Mouse (Mus musculus): ENCODE results near the gene Furin. TPM values are rescaled to one million over a fixed set of nuclear protein-coding genes. Genes with fewer than 3 reads are reported as not detected.
"Not testable (repeated sequence)": the region's sequence is repeated elsewhere in the genome, so short reads cannot be mapped to it uniquely, and the experiment has no call there.

The Furin gene
- polyA plus RNA-seq, 1 experiment from 2014 or later, result 8.7 TPM

DNA sequence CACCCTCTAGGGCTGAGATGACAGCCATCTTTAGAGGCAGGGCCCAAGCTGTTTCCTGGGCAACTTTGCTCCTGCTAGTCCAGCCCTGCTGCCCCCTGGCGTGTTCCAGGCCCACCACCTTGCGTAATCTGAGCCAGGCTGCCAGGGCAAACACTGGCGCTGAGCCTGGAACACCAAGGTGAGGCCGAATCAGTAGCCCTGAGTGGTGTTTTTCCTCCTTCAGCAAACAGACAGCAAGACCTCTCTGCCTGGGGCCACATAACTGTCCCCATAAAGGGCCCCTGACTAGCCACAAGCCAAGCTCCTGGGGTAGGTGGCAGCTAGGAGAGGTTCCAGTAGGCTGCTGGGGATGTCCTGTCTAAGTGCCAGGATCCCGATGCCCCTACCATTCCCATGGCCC is 5.1 kb downstream of the Furin start:
- WGBS, result 54% methylated on average over 5 of the region's 5 CpGs
- no peak overlapping the region for H3K4me3 ChIP-seq (replicated peaks; ENCODE audit: low read length)

GRCm38 (mm10) chr7:80398654-80399444 is 6.4 kb downstream of the Furin start:
- H3K4me1 ChIP-seq (ENCODE audit: control insufficient read depth, insufficient read depth, low read length), result peaks cover 29% of the 10 kb centered on the region
- ATAC-seq (ENCODE audit: insufficient read depth, low FRiP score), result no peak
- peak overlapping the region; percentile 21; the same call in 1 of the 2 replicates for H3K9ac ChIP-seq (ENCODE audit: low read length)
- no peak overlapping the region for H3K4me3 ChIP-seq (replicated peaks; ENCODE audit: low read length)
- no peak overlapping the region for H3K27ac ChIP-seq (ENCODE audit: low read length)
- H3K9me3 ChIP-seq (replicated peaks; ENCODE audit: control insufficient read depth, low read length), result no peaks in the 10 kb centered on the region
- peaks cover 16% of the 10 kb centered on the region; the same call in 1 of the 2 replicates for H3K36me3 ChIP-seq (ENCODE audit: control insufficient read depth, insufficient read depth, low read length)
- WGBS, result 76% methylated on average over 9 of the region's 9 CpGs
- H3K4me2 ChIP-seq (ENCODE audit: low read depth, low read length), result no peak overlapping the region
- no peaks in the 10 kb centered on the region for H3K27me3 ChIP-seq (ENCODE audit: control insufficient read depth, insufficient read depth, low read length)

More for the DNA sequence above, 5.1 kb downstream of the Furin start:
- no peaks in the 10 kb centered on the region for H3K9me3 ChIP-seq (replicated peaks; ENCODE audit: control insufficient read depth, low read length)
- 0 out of 2 replicates have a peak, but pooled peaks cover 5% of the 10 kb centered on the region for H3K27me3 ChIP-seq (ENCODE audit: control insufficient read depth, insufficient read depth, low read length)
- no peak for ATAC-seq (ENCODE audit: insufficient read depth, low FRiP score)
- no peak overlapping the region for H3K9ac ChIP-seq (ENCODE audit: low read length)
- H3K36me3 ChIP-seq (ENCODE audit: control insufficient read depth, insufficient read depth, low read length), result peaks cover 11% of the 10 kb centered on the region; the same call in 1 of the 2 replicates
- peaks cover 33% of the 10 kb centered on the region for H3K4me1 ChIP-seq (ENCODE audit: control insufficient read depth, insufficient read depth, low read length)
- no peak overlapping the region; the same call in 1 of the 2 replicates for H3K27ac ChIP-seq (ENCODE audit: low read length)
- H3K4me2 ChIP-seq (ENCODE audit: low read depth, low read length), result peak overlapping the region; percentile 26; the same call in 1 of the 2 replicates

GRCm38 (mm10) chr7:80397986-80398385 is 7.2 kb downstream of the Furin start:
- WGBS, result 89% methylated on average over 9 of the region's 9 CpGs
- Histone ChIP-seq H3K4me2 (ENCODE audit: low read depth, low read length) (no peak overlapping the region), H3K27me3 (ENCODE audit: control insufficient read depth, insufficient read depth, low read length) (no peaks in the 10 kb centered on the region), H3K9ac (ENCODE audit: low read length) (no peak overlapping the region), H3K4me1 (ENCODE audit: control insufficient read depth, insufficient read depth, low read length) (peaks cover 20% of the 10 kb centered on the region), H3K36me3 (ENCODE audit: control insufficient read depth, insufficient read depth, low read length) (peaks cover 16% of the 10 kb centered on the region; the same call in 1 of the 2 replicates), H3K9me3 (replicated peaks; ENCODE audit: control insufficient read depth, low read length) (no peaks in the 10 kb centered on the region), H3K4me3 (replicated peaks; ENCODE audit: low read length) (no peak overlapping the region), H3K27ac (ENCODE audit: low read length) (no peak overlapping the region)
- no peak for ATAC-seq (ENCODE audit: insufficient read depth, low FRiP score)

GRCm38 (mm10) chr7:80396427-80396826 is 8.8 kb downstream of the Furin start:
- not testable (repeated sequence) for H3K4me3 ChIP-seq (replicated peaks; ENCODE audit: low read length); H3K27ac ChIP-seq (ENCODE audit: low read length); H3K9ac ChIP-seq (ENCODE audit: low read length); H3K4me2 ChIP-seq (ENCODE audit: low read depth, low read length); ATAC-seq (ENCODE audit: insufficient read depth, low FRiP score); H3K27me3 ChIP-seq (ENCODE audit: control insufficient read depth, insufficient read depth, low read length); H3K9me3 ChIP-seq (replicated peaks; ENCODE audit: control insufficient read depth, low read length)
- H3K4me1 ChIP-seq (ENCODE audit: control insufficient read depth, insufficient read depth, low read length), result peaks cover 16% of the 10 kb centered on the region
- H3K36me3 ChIP-seq (ENCODE audit: control insufficient read depth, insufficient read depth, low read length), result peaks cover 21% of the 10 kb centered on the region; the same call in 1 of the 2 replicates
- 84% methylated on average over 4 of the region's 4 CpGs for WGBS

GRCm38 (mm10) chr7:80394600-80394999 is 10.6 kb downstream of the Furin start:
- no peaks in the 10 kb centered on the region for H3K9me3 ChIP-seq (replicated peaks; ENCODE audit: control insufficient read depth, low read length)
- H3K4me2 ChIP-seq (ENCODE audit: low read depth, low read length), result no peak overlapping the region
- H3K9ac ChIP-seq (ENCODE audit: low read length), result no peak overlapping the region
- no peak for ATAC-seq (ENCODE audit: insufficient read depth, low FRiP score)
- H3K4me1 ChIP-seq (ENCODE audit: control insufficient read depth, insufficient read depth, low read length), result no peaks in the 10 kb centered on the region
- H3K4me3 ChIP-seq (replicated peaks; ENCODE audit: low read length), result no peak overlapping the region
- H3K27me3 ChIP-seq (ENCODE audit: control insufficient read depth, insufficient read depth, low read length), result no peaks in the 10 kb centered on the region
- 86% methylated on average over 4 of the region's 4 CpGs for WGBS
- no peak overlapping the region for H3K27ac ChIP-seq (ENCODE audit: low read length)
- peaks cover 32% of the 10 kb centered on the region for H3K36me3 ChIP-seq (ENCODE audit: control insufficient read depth, insufficient read depth, low read length)

- H3K27ac ChIP-seq (ENCODE audit: low read length), result no peak overlapping the region
- H3K9me3 ChIP-seq (replicated peaks; ENCODE audit: control insufficient read depth, low read length), result no peaks in the 10 kb centered on the region
- no peak for ATAC-seq (ENCODE audit: insufficient read depth, low FRiP score)
- H3K4me1 ChIP-seq (ENCODE audit: control insufficient read depth, insufficient read depth, low read length), result peaks cover 11% of the 10 kb centered on the region
- 90% methylated on average over 15 of the region's 15 CpGs for WGBS
- no peaks in the 10 kb centered on the region for H3K27me3 ChIP-seq (ENCODE audit: control insufficient read depth, insufficient read depth, low read length)
- H3K4me3 ChIP-seq (replicated peaks; ENCODE audit: low read length), result no peak overlapping the region
- peaks cover 28% of the 10 kb centered on the region for H3K36me3 ChIP-seq (ENCODE audit: control insufficient read depth, insufficient read depth, low read length)
- no peak overlapping the region for H3K9ac ChIP-seq (ENCODE audit: low read length)
- H3K4me2 ChIP-seq (ENCODE audit: low read depth, low read length), result no peak overlapping the region
Measured at GRCm38 (mm10) chr7:80392119-80392518, 13.1 kb downstream of the Furin start.

- 19% methylated on average over 33 of the region's 33 CpGs for WGBS
Measured at GRCm38 (mm10) chr7:80387633-80388543, 17.3 kb downstream of the Furin start, which contains the start of gene Fes. Fes (minus strand) TSS chr7:80387946.

DNA sequence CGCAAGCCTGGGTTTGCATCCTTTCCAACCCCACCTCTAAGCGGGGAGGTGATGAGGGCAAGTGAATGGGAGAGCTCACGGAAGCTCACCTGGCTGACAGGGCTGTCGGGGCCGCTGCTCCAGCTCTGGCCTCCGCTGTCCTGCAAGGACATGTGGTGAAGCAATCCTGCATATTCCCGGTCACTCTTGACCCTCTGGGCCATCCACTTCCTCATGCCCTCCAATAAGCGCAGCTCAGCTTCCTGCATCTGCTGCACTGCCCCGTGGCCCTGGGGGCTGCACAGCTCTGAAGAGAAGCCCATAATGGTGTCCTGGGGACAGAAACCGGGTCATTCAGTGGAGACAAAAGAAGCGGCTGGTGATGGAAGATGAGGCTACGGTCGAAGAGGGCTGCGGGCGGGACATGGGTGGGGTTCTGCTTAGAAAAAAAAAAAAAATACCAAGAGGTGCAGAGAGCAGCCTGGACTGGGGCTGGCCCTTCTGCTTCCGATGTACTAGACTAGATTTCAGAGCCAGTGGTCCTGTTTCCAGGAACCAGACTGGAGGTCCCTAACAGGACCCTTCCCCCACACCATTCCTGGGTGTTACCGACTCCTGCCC is 18.1 kb downstream of the Furin start:
- WGBS, result 41% methylated on average over 17 of the region's 17 CpGs
- ATAC-seq (ENCODE audit: insufficient read depth, low FRiP score), result no peak
- H3K4me2 ChIP-seq (ENCODE audit: low read depth, low read length), result peak overlapping the region; percentile 62

More at GRCm38 (mm10) chr7:80387633-80388543, 17.3 kb downstream of the Furin start, which contains the start of gene Fes:
- H3K4me1 ChIP-seq (ENCODE audit: control insufficient read depth, insufficient read depth, low read length), result peaks cover 19% of the 10 kb centered on the region
- no peaks in the 10 kb centered on the region for H3K9me3 ChIP-seq (replicated peaks; ENCODE audit: control insufficient read depth, low read length)
- H3K27ac ChIP-seq (ENCODE audit: low read length), result peak within 1 kb of the TSS; percentile 69
- H3K4me3 ChIP-seq (replicated peaks; ENCODE audit: low read length), result peak within 1 kb of the TSS; percentile 47
- H3K36me3 ChIP-seq (ENCODE audit: control insufficient read depth, insufficient read depth, low read length), result peaks cover 16% of the 10 kb centered on the region
- peak within 1 kb of the TSS; percentile 62 for H3K4me2 ChIP-seq (ENCODE audit: low read depth, low read length)
- H3K9ac ChIP-seq (ENCODE audit: low read length), result peak within 1 kb of the TSS; percentile 76
- ATAC-seq (ENCODE audit: insufficient read depth, low FRiP score), result peak; percentile 57; the same call in 1 of the 2 replicates
- no peaks in the 10 kb centered on the region for H3K27me3 ChIP-seq (ENCODE audit: control insufficient read depth, insufficient read depth, low read length)

More for the DNA sequence above, 18.1 kb downstream of the Furin start:
- Histone ChIP-seq H3K27me3 (ENCODE audit: control insufficient read depth, insufficient read depth, low read length) (no peaks in the 10 kb centered on the region), H3K27ac (ENCODE audit: low read length) (peak overlapping the region; percentile 69), H3K4me1 (ENCODE audit: control insufficient read depth, insufficient read depth, low read length) (peaks cover 19% of the 10 kb centered on the region), H3K4me3 (replicated peaks; ENCODE audit: low read length) (peak overlapping the region; percentile 47), H3K9me3 (replicated peaks; ENCODE audit: control insufficient read depth, low read length) (no peaks in the 10 kb centered on the region), H3K36me3 (ENCODE audit: control insufficient read depth, insufficient read depth, low read length) (peaks cover 13% of the 10 kb centered on the region), H3K9ac (ENCODE audit: low read length) (peak overlapping the region; percentile 76)

All from stomach, embryonic 16.5 days (tissue).